Mouse (Mus musculus): ENCODE data around the gene Gnaq. TPM values are rescaled to one million over a fixed set of nuclear protein-coding genes. Genes with fewer than 3 reads are reported as not detected.

Gnaq gene
- total and polyA plus RNA-seq, 3 experiments, result 8.1 to 12.9 (median 8.2) TPM

GRCm38 (mm10) chr19:16390192-16390795 lies 257.7 kb downstream of the Gnaq start:
- H3K9me3 ChIP-seq (replicated peaks; ENCODE audit: low read length), result no peaks in the 10 kb centered on the region
- H3K79me2 ChIP-seq (replicated peaks; ENCODE audit: control insufficient read depth, extremely low read depth, insufficient read depth, poor library complexity, severe bottlenecking), result no peaks in the 10 kb centered on the region
- no peak overlapping the region for H3K27ac ChIP-seq (ENCODE audit: insufficient read depth, low read depth)
- H3K27me3 ChIP-seq (replicated peaks), result no peaks in the 10 kb centered on the region
- in situ Hi-C loops (cut with MboI; ENCODE audit: low pct_ligation_motif_present, low pct_unique_long_range_greater_than_20kb, low sequenced_read_pairs) (no loop called here), dilution Hi-C loops (cut with MboI; ENCODE audit: extremely low pct_ligation_motif_present, extremely low pct_unique_long_range_greater_than_20kb, low sequenced_read_pairs) (no loop called here)
- TF ChIP-seq JUN (IDR thresholded peaks at IDR 0.05; ENCODE audit: insufficient read depth, low read depth, low read length) (no peak), HCFC1 (IDR thresholded peaks at IDR 0.05; ENCODE audit: low read depth, low read length) (no peak), TCF12 (IDR thresholded peaks at IDR 0.05; ENCODE audit: low read depth, low read length) (no peak), UBTF (IDR thresholded peaks at IDR 0.05; ENCODE audit: low read depth, low read length) (no peak), MEF2A (IDR thresholded peaks at IDR 0.05; ENCODE audit: borderline replicate concordance, low read depth, low read length) (no peak), MYC (IDR thresholded peaks at IDR 0.05; ENCODE audit: low read depth, low read length) (no peak), ETS1 (conservative IDR thresholded peaks at IDR 0.05; ENCODE audit: low read depth, low read length) (no peak), IRF4 (IDR thresholded peaks at IDR 0.05; ENCODE audit: low read depth, low read length) (no peak), RCOR1 (conservative IDR thresholded peaks at IDR 0.05; ENCODE audit: low read depth, low read length) (no peak), MAFK (IDR thresholded peaks at IDR 0.05; ENCODE audit: insufficient replicate concordance, low read length) (no peak), MAX (IDR thresholded peaks at IDR 0.05; ENCODE audit: low read length) (no peak), SMC3 (IDR thresholded peaks at IDR 0.05; ENCODE audit: low read depth, low read length) (no peak), CTCF (conservative IDR thresholded peaks at IDR 0.05 in 1 of 2, IDR thresholded peaks at IDR 0.05 in 1 of 2; ENCODE audit: low read depth in 2 of 2, low read length in 2 of 2) (no peak), NRF1 (IDR thresholded peaks at IDR 0.05; ENCODE audit: low read depth, low read length) (no peak), MXI1 (IDR thresholded peaks at IDR 0.05; ENCODE audit: low read depth, low read length) (no peak), JUND (conservative IDR thresholded peaks at IDR 0.05; ENCODE audit: low read depth, low read length) (no peak), SIN3A (IDR thresholded peaks at IDR 0.05; ENCODE audit: low read length) (no peak), TBP (conservative IDR thresholded peaks at IDR 0.05; ENCODE audit: low read depth, low read length) (no peak), ZNF384 (IDR thresholded peaks at IDR 0.05; ENCODE audit: low read depth, low read length) (no peak), USF1 (IDR thresholded peaks at IDR 0.05; ENCODE audit: low read depth, low read length) (no peak)
- H3K4me1 ChIP-seq (ENCODE audit: control insufficient read depth in 1 of 2, insufficient read depth in 2 of 2), result no peaks in the 10 kb centered on the region
- H3K4me2 ChIP-seq (ENCODE audit: insufficient read depth, low read depth, poor library complexity, severe bottlenecking), result no peak overlapping the region
- no peak overlapping the region for H3K9ac ChIP-seq (ENCODE audit: insufficient read depth, low read depth)
- H3K36me3 ChIP-seq (replicated peaks in 1 of 2; ENCODE audit: control insufficient read depth in 1 of 2, insufficient read depth in 1 of 2, low read length in 1 of 2), result peaks cover 4 to 25% of the 10 kb centered on the region in 2 experiments
- DNase-seq (ENCODE audit: extremely low read depth), result no peak
- no peak overlapping the region for H3K4me3 ChIP-seq (replicated peaks in 1 of 3; ENCODE audit: low read depth in 2 of 3, low read length in 2 of 3, poor library complexity in 1 of 3)

GRCm38 (mm10) chr19:16394381-16394780 lies 261.8 kb downstream of the Gnaq start:
- H3K9me3 ChIP-seq (replicated peaks; ENCODE audit: low read length), result no peaks in the 10 kb centered on the region
- H3K27me3 ChIP-seq (replicated peaks), result no peaks in the 10 kb centered on the region
- H3K4me1 ChIP-seq (ENCODE audit: control insufficient read depth in 1 of 2, insufficient read depth in 2 of 2), result peaks cover under 1 to 3% of the 10 kb centered on the region in 2 experiments; a peak in 2 of 4 replicates
- no peak for TF ChIP-seq MAFK (IDR thresholded peaks at IDR 0.05; ENCODE audit: insufficient replicate concordance, low read length)
- TF ChIP-seq NELFE (IDR thresholded peaks at IDR 0.05; ENCODE audit: low read depth, low read length), result no peak
- no peak for TF ChIP-seq MXI1 (IDR thresholded peaks at IDR 0.05; ENCODE audit: low read depth, low read length)
- no peak for TF ChIP-seq IRF4 (IDR thresholded peaks at IDR 0.05; ENCODE audit: low read depth, low read length)
- no peak for TF ChIP-seq GABPA (IDR thresholded peaks at IDR 0.05; ENCODE audit: insufficient replicate concordance, low read depth, low read length)
- TF ChIP-seq KAT2A (IDR thresholded peaks at IDR 0.05; ENCODE audit: insufficient replicate concordance, low read length), result no peak
- TF ChIP-seq JUND (conservative IDR thresholded peaks at IDR 0.05; ENCODE audit: low read depth, low read length), result no peak
- TF ChIP-seq RAD21 (IDR thresholded peaks at IDR 0.05; ENCODE audit: low read depth, low read length), result no peak
- no peak for TF ChIP-seq ZC3H11A (IDR thresholded peaks at IDR 0.05; ENCODE audit: low read depth, low read length)
- no peak for TF ChIP-seq CTCF (conservative IDR thresholded peaks at IDR 0.05 in 1 of 2, IDR thresholded peaks at IDR 0.05 in 1 of 2; ENCODE audit: low read depth in 2 of 2, low read length in 2 of 2)
- no peak for TF ChIP-seq MAX (IDR thresholded peaks at IDR 0.05; ENCODE audit: low read length)
- TF ChIP-seq POLR2A (IDR thresholded peaks at IDR 0.05; ENCODE audit: low read depth, low read length), result no peak
- no peak for TF ChIP-seq SMC3 (IDR thresholded peaks at IDR 0.05; ENCODE audit: low read depth, low read length)
- TF ChIP-seq BHLHE40 (IDR thresholded peaks at IDR 0.05; ENCODE audit: low read depth, low read length), result no peak
- H3K27ac ChIP-seq (ENCODE audit: insufficient read depth, low read depth), result no peak overlapping the region
- in situ Hi-C loops (cut with MboI; ENCODE audit: low pct_ligation_motif_present, low pct_unique_long_range_greater_than_20kb, low sequenced_read_pairs), result no loop called here
- dilution Hi-C loops (cut with MboI; ENCODE audit: extremely low pct_ligation_motif_present, extremely low pct_unique_long_range_greater_than_20kb, low sequenced_read_pairs), result no loop called here
- no peak overlapping the region for H3K4me2 ChIP-seq (ENCODE audit: insufficient read depth, low read depth, poor library complexity, severe bottlenecking)
- no peaks in the 10 kb centered on the region for H3K79me2 ChIP-seq (replicated peaks; ENCODE audit: control insufficient read depth, extremely low read depth, insufficient read depth, poor library complexity, severe bottlenecking)
- no peak overlapping the region for H3K4me3 ChIP-seq (replicated peaks in 1 of 3; ENCODE audit: low read depth in 2 of 3, low read length in 2 of 3, poor library complexity in 1 of 3)
- H3K36me3 ChIP-seq (replicated peaks in 1 of 2; ENCODE audit: control insufficient read depth in 1 of 2, insufficient read depth in 1 of 2, low read length in 1 of 2), result peaks cover 0 to 5% of the 10 kb centered on the region in 2 experiments
- H3K9ac ChIP-seq (ENCODE audit: insufficient read depth, low read depth), result no peak overlapping the region
- no peak for DNase-seq (ENCODE audit: extremely low read depth)

Measured in CH12.LX (cell line).